Mouse (Mus musculus) ES-Bruce4 (cell line): ENCODE data around the gene Sh3gl3.
"Not testable (repeated sequence)": the region's sequence is repeated elsewhere in the genome, so short reads cannot be mapped to it uniquely, and the experiment has no call there.

Experiments
- CTCF ChIP-seq: IDR thresholded peaks from one replicate; pipeline ENCODE4 v1.8.1; 2011; ENCODE audit warnings: low read depth, low read length
- POLR2A ChIP-seq: IDR thresholded peaks from one replicate; pipeline ENCODE4 v1.8.1; 2011; ENCODE audit warnings: low read length; ENCODE audit not compliant: insufficient read depth

DNA sequence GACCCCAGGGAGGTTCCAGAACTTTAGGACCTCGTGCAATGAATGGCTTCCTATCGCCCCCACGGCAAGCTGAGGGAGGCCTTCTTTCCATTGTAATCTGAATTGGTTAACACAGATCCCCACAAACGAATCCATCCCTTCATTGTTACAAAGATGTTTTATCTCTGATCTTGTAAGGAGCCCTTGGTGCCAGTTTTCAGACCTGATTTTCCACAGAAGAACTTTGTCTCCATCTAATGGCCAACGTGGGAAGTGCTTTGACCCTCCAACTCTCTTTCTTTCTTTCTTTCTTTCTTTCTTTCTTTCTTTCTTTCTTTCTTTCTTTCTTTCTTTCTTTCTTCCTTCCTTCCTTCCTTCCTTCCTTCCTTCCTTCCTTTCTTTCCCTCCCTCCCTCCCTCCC is 99.2 kb downstream of the Sh3gl3 start:
- TF ChIP-seq CTCF, POLR2A: not testable (repeated sequence)
